Mouse (Mus musculus) mature B cell (primary cell): ENCODE results near the gene Phf3.

Experiments used
- in situ Hi-C: fragments of 300-500 bp; cut with MboI; formaldehyde crosslinking; loops from 2 replicates; pipeline ENCODE4 v1.14.3; 2019

The Phf3 gene

GRCm38 (mm10) chr1:30832778-30833177, 40.9 kb downstream of the Phf3 start:
- in situ Hi-C loops, result no loop called here

GRCm38 (mm10) chr1:30819414-30819813, 54.3 kb downstream of the Phf3 start:
- in situ Hi-C loops, result no loop called here

- in situ Hi-C loops, result no loop called here
Observed at GRCm38 (mm10) chr1:30815609-30816008, 58.1 kb downstream of the Phf3 start.

GRCm38 (mm10) chr1:30814987-30815386, 58.7 kb downstream of the Phf3 start:
- in situ Hi-C loops, result no loop called here

- in situ Hi-C loops, result no loop called here
Observed at GRCm38 (mm10) chr1:30808101-30808699, 65.5 kb downstream of the Phf3 start.

- in situ Hi-C loops, result no loop called here
Observed at GRCm38 (mm10) chr1:30805688-30806285, 67.9 kb downstream of the Phf3 start.

- in situ Hi-C loops, result no loop called here
Observed at GRCm38 (mm10) chr1:30804919-30805318, 68.8 kb downstream of the Phf3 start.

- in situ Hi-C loops, result no loop called here
Observed at GRCm38 (mm10) chr1:30801911-30802310, 71.8 kb downstream of the Phf3 start.

- in situ Hi-C loops, result no loop called here
Observed at GRCm38 (mm10) chr1:30799277-30799834, 74.4 kb downstream of the Phf3 start.

- in situ Hi-C loops, result no loop called here
Observed at GRCm38 (mm10) chr1:30794606-30795005, 79.1 kb downstream of the Phf3 start.

- in situ Hi-C loops, result no loop called here
Observed at GRCm38 (mm10) chr1:30793357-30793883, 80.3 kb downstream of the Phf3 start.

- in situ Hi-C loops, result no loop called here
Observed at GRCm38 (mm10) chr1:30792935-30793334, 80.8 kb downstream of the Phf3 start.

- in situ Hi-C loops, result no loop called here
Observed at GRCm38 (mm10) chr1:30790220-30790619, 83.5 kb downstream of the Phf3 start.

GRCm38 (mm10) chr1:30789689-30790088, 84.0 kb downstream of the Phf3 start:
- in situ Hi-C loops, result no loop called here

GRCm38 (mm10) chr1:30789001-30789400, 84.7 kb downstream of the Phf3 start:
- in situ Hi-C loops, result no loop called here

GRCm38 (mm10) chr1:30786583-30786982, 87.1 kb downstream of the Phf3 start:
- in situ Hi-C loops, result no loop called here

- in situ Hi-C loops, result no loop called here
Observed at GRCm38 (mm10) chr1:30783741-30784140, 90.0 kb downstream of the Phf3 start.

- in situ Hi-C loops, result no loop called here
Observed at GRCm38 (mm10) chr1:30780293-30780692, 93.4 kb downstream of the Phf3 start.

- in situ Hi-C loops, result no loop called here
Observed at GRCm38 (mm10) chr1:30779562-30779961, 94.2 kb downstream of the Phf3 start.

GRCm38 (mm10) chr1:30778374-30779005, 95.2 kb downstream of the Phf3 start:
- in situ Hi-C loops, result no loop called here

GRCm38 (mm10) chr1:30776196-30776595, 97.5 kb downstream of the Phf3 start:
- in situ Hi-C loops, result no loop called here

GRCm38 (mm10) chr1:30773662-30774061, 100.1 kb downstream of the Phf3 start:
- in situ Hi-C loops, result no loop called here

- in situ Hi-C loops, result no loop called here
Observed at GRCm38 (mm10) chr1:30772851-30773250, 100.9 kb downstream of the Phf3 start.
